8 mouse cellular contexts compared by ENCODE assay signal in the genomic region with DNA sequence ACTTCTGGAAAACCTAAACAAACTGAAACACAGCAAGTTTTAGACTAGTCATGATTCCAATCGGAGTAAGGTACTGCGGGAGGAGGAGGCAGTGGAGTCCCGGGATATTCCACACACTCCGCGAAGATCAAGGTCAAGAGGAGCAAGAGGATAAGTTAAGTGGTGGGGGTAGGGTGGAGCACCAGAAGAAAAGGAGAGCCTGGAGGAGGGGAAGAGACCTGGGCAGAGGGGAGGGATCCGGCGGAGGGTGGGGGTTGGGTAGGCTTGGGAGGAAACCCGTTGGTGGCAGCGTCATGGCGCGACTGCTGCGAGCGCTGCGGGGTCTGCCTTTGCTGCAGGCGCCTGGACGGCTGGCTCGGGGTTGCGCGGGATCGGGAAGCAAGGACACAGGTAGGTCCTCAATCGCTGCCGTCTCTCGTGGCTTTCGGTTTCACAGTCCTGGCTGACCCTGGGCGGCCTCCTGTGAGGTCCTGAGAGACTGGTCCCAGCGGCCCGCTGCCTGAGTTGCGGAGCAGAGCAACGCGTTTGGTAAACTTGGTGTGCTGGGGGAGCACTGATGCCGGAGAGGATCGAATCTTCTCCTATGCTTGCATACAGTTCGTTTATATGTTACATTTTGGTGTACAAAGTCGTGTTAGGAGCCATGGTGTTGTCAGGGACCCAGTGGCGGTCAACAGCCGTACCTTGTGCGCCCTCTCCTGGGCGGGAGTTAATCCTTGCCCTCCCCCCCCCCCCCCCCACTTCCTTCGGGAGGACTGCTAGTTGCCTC. TPM values are rescaled to one million over a fixed set of nuclear protein-coding genes. Genes with fewer than 3 reads are reported as not detected.
DNase-seq lines count a peak whose midpoint lies in the region; ATAC-seq lines count a peak whose summit lies in the region.

A gene (plus strand): TSS at position 51 of the 769 bp plus-strand sequence.

- ATAC-seq in megakaryocyte, adult 5-6 weeks (ENCODE audit: poor library complexity, severe bottlenecking): peak; percentile 90

- peak; percentile 16 for DNase-seq in adipocyte (ENCODE audit: low spot score)
- DNase-seq in embryo, embryonic 10.5 days (ENCODE audit: low spot score): peak; percentile 86
- peak; percentile 74 for DNase-seq in gastrocnemius, postnatal 14 days
- peak; percentile 74 for DNase-seq in induced T-regulatory cell, adult 2 months (ENCODE audit: low read depth)
- DNase-seq in left cerebral cortex, adult 8-10 months (ENCODE audit: low spot score in 2 of 2): peak; percentile 43 to 73
- peak; percentile 67 for DNase-seq in right cerebral cortex, adult 18-20 months
- DNase-seq in urinary bladder, postnatal 10 days (ENCODE audit: low spot score): peak; percentile 18

- intact Hi-C loops in gastrocnemius, postnatal 14 days (cut with DNase I; ENCODE audit: low total_unique reads): no loop called here

RNA-seq across cellular contexts. Expression of the gene that starts here (rescaled TPM):
- total RNA-seq in gastrocnemius, postnatal 14 days (2021): 10 to 100 TPM in 1 of 2 experiments, 1 to 10 TPM in 1; 8.2 to 10.2 TPM
- 10 to 100 TPM; 20.3 to 24.7 (median 21.5) TPM for total RNA-seq in left cerebral cortex, adult 8-10 months (2022)
- total RNA-seq in megakaryocyte, adult 5-6 weeks (2015): 8.8 and 15.1 TPM in 2 replicates
- 7.0 and 13.2 TPM in 2 replicates for total RNA-seq in megakaryocyte, adult 5-6 weeks (2017)

Comparison
In these comparisons a context has a peak if more than half of its experiments do, and no peak if none do; other contexts are left out.
1. Peak in every context shown above with its lines: DNase-seq and ATAC-seq.
2. DNase-seq: peak in every context shown above with its lines; median percentile 86 in embryo, embryonic 10.5 days; 74 in gastrocnemius, postnatal 14 days; 74 in induced T-regulatory cell, adult 2 months; 67 in right cerebral cortex, adult 18-20 months; 58 in left cerebral cortex, adult 8-10 months; 18 in urinary bladder, postnatal 10 days; 16 in adipocyte.